Mouse (Mus musculus) lung, adult 18-20 months (tissue): ENCODE measurements around the gene Rbp3.

Source experiments
- DNase-seq, 2 experiments: peaks; one replicate each; pipeline ENCODE4 v3.0.0; 2022; ENCODE audit warnings: mixed read lengths in 2 of 2

Gene Rbp3

DNA sequence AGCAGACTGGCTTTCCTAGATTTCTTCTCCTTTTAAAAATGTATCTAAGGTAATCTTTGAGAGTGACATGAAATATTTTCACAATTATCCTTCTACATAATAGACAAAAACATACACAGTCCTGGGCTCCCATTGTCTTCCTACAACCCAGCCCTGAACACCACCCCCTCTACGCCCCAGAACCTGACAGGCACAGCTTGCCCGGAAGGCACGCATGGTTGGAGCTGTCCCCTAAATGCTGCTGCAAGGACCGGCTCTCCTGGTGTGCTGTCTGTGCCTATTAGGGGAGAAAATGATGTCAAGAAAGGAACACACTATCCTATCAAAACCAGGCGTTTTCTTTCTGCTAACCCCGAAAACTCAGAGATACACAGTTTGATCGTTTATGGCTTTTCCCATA is 23.9 kb downstream of the Rbp3 start:
- no peak for DNase-seq

DNA sequence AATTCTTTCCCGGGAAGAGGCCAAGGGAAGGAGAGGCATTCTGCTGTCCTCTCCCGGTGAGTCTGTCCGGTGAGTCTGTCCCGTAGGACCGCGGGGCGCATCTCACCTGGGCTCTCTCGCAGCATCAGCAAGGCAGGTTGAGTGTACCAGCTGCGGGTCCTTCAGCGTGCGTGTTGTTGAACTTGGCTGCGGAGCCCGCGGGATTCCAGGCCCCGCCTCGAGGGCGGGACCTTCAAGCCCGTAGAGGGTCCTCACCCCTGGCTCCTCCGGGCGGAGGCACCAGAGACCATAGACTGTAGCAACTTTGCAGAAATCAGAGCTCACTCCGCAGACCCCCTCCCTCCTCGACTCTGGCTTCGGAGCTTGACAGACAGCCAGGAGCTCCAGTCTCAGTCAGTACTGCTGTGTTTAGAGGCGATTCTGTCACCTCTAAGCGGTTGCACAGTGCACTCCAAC is 24.8 kb downstream of the Rbp3 start, which contains the start of gene Zfp488:
Gene Zfp488 (minus strand): TSS at position 161 of the 456 bp plus-strand sequence.
- DNase-seq, result no peak

- no peak for DNase-seq
Measured at GRCm38 (mm10) chr14:33989201-33989600, 35.4 kb downstream of the Rbp3 start.

- no peak for DNase-seq
Measured at GRCm38 (mm10) chr14:33991971-33992370, 38.2 kb downstream of the Rbp3 start.

- DNase-seq, result no peak
Measured at GRCm38 (mm10) chr14:33993051-33993450, 39.2 kb downstream of the Rbp3 start.

DNA sequence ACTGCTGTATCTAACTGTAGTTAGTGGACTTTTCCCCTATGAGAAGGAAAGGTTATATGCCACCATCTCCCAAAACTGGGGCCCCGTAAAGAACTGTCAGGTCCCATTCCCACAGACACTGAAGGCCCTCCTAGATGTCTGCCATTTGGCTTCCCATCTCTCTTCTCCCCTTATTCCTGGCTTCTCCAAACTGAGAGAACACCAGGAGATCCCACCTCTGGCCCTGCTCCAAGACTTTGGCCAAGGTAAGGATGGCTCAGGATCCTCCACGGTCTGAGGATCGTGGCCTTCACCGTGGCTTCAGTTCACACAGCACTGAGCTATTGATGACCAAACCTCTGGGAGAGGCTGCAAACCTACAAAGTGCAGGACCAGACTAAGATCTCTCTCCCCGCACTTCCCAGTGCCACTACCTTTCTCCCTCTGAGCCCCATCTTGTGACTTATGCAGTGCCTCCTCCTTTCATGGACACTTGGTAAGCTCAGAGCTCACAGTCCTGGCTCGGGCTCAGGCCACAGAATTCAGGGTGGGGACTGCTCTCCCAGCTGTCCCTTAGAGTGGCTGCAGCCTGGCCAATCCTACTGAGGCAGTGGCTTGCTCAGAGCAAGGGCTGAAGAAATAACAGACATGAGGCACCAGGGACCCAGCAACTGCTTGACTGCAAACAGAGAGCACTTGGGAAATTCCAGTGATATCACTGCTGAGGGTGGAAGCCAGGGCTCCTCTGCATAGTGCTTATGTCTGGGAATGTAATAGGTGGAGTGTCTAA is 39.9 kb downstream of the Rbp3 start:
- DNase-seq, result no peak

DNA sequence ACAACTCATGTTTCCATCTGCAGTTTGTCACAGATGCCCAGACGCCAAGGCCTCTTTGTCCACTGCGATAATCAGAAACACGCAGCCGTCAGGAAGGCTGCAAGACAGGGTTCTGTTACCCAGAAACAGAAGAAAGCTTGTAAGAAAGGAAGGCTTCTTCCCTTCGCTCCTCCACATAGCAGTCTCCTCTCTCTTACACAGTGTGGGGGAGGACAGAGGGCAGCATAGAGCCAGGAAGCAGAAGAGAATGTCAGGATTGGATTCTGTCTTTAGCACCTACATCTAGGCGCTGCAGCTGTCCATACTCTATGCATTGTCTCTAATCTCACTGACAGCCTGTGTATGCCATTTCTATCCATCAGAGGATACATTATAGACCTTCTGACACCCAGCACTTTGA is 43.6 kb downstream of the Rbp3 start:
- no peak for DNase-seq

- no peak for DNase-seq
Measured at GRCm38 (mm10) chr14:34000076-34000475, 46.3 kb downstream of the Rbp3 start.

GRCm38 (mm10) chr14:34001445-34001844 is 47.6 kb downstream of the Rbp3 start:
- no peak for DNase-seq

DNA sequence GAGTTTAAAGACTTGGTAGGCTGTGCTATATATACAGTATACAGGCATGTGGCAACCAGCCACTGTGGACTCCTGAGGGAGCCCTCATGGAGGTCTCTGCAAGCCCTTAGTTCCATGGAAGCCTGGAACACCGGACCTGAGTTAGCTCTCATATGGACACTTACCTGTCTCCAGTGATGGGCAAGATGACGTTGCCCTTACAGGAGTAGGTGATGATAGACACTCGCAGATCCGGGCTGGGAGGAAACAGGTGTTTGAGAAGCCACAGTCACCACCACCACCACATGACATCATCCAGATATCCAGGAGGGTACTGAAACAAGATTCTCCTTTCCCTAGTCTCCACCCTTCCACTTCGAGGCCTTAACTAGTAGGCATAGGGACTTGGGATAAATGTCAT is 48.6 kb downstream of the Rbp3 start:
- DNase-seq, result no peak
